Mouse (Mus musculus): ENCODE measurements around the gene Btbd35f8.
"Not testable (repeated sequence)": the region's sequence is repeated elsewhere in the genome, so short reads cannot be mapped to it uniquely, and the experiment has no call there.

The Btbd35f8 gene

DNA sequence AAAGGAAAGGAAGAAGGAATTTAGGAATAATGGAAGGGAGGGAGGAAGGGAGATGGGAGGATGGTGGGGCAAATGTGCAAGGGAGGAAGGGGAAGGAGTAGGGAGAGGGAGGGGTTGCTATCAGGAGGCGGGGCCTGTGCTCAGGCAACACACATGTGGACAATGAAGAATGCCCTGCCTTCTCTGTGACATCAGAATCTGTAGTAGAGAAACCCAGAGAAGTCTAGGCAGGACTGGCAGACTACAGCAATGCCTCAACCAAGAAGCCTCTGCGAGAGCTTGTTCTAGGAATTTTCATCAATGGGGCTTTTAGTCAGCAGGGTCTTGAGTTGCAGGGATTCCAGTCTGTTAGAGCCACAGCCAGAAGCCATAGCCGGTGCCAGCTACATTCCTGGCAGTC is at the start of gene Btbd35f8:
Gene Btbd35f8, plus strand, starts transcription at position 301 of the 400 bp plus-strand sequence.
- DNase-seq: not testable (repeated sequence)
